Mouse (Mus musculus): ENCODE data around the gene Lag3. TPM values are rescaled to one million over a fixed set of nuclear protein-coding genes. Genes with fewer than 3 reads are reported as not detected.
"Not testable (repeated sequence)": the region's sequence is repeated elsewhere in the genome, so short reads cannot be mapped to it uniquely, and the experiment has no call there.

The Lag3 gene
- polyA plus RNA-seq, 1 experiment from 2014 or later, result 0.40 TPM

GRCm38 (mm10) chr6:124898359-124898758 lies 13.1 kb downstream of the Lag3 start:
- TF ChIP-seq EP300 (IDR thresholded peaks at IDR 0.05; ENCODE audit: low read depth) (no peak), CTCF (IDR thresholded peaks at IDR 0.05; ENCODE audit: low read depth) (no peak)
- ATAC-seq (no peak), DNase-seq (no peak)
- WGBS (ENCODE audit: insufficient replicate concordance), result 23% methylated on average over 3 of the region's 3 CpGs
- Histone ChIP-seq H3K4me3 (ENCODE audit: low read depth, low read length) (no peak overlapping the region), H3K4me2 (ENCODE audit: low read depth, low read length) (no peak overlapping the region), H3K27me3 (ENCODE audit: insufficient read depth, low read length) (no peaks in the 10 kb centered on the region), H3K9ac (replicated peaks) (no peak overlapping the region), H3K4me1 (ENCODE audit: insufficient read depth) (no peaks in the 10 kb centered on the region), H3K36me3 (replicated peaks; ENCODE audit: insufficient read depth, low read length) (no peaks in the 10 kb centered on the region), H3K27ac (ENCODE audit: low read depth) (no peak overlapping the region), H3K9me3 (ENCODE audit: low read length) (no peaks in the 10 kb centered on the region)

DNA sequence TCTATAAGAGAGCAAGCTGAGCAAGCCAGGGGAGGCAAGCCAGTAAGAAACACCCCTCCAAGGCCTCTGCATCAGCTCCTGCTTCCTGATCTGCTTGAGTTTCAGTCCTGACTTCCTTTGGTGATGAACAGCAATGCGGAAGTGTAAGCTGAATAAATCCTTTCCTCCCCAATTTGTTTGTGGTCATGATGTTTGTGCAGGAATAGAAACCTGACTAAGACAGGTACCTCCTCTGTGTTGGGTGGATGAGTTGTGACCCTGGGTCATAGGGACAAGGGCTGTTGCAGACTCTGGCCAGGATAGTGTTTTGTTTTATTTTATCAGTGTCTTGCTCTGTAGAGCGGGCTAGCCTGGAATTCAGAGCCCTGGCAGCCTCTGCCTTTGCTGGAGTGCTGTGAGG lies 17.4 kb downstream of the Lag3 start:
- H3K9ac ChIP-seq (replicated peaks); H3K4me2 ChIP-seq (ENCODE audit: low read depth, low read length); H3K4me1 ChIP-seq (ENCODE audit: insufficient read depth); H3K27me3 ChIP-seq (ENCODE audit: insufficient read depth, low read length); DNase-seq; H3K4me3 ChIP-seq (ENCODE audit: low read depth, low read length); H3K9me3 ChIP-seq (ENCODE audit: low read length); ATAC-seq; H3K36me3 ChIP-seq (replicated peaks; ENCODE audit: insufficient read depth, low read length); H3K27ac ChIP-seq (ENCODE audit: low read depth): not testable (repeated sequence)
- 72% methylated on average over 2 of the region's 2 CpGs for WGBS (ENCODE audit: insufficient replicate concordance)

- DNase-seq, result no peak
- Histone ChIP-seq H3K4me2 (ENCODE audit: low read depth, low read length) (no peak overlapping the region), H3K27ac (ENCODE audit: low read depth) (no peak overlapping the region), H3K9me3 (ENCODE audit: low read length) (no peaks in the 10 kb centered on the region), H3K4me1 (ENCODE audit: insufficient read depth) (no peaks in the 10 kb centered on the region), H3K36me3 (replicated peaks; ENCODE audit: insufficient read depth, low read length) (no peaks in the 10 kb centered on the region), H3K27me3 (ENCODE audit: insufficient read depth, low read length) (no peaks in the 10 kb centered on the region), H3K9ac (replicated peaks) (no peak overlapping the region), H3K4me3 (ENCODE audit: low read depth, low read length) (no peak overlapping the region)
- TF ChIP-seq EP300 (IDR thresholded peaks at IDR 0.05; ENCODE audit: low read depth), result no peak
- TF ChIP-seq CTCF (IDR thresholded peaks at IDR 0.05; ENCODE audit: low read depth), result no peak
- no peak for ATAC-seq
- WGBS (ENCODE audit: insufficient replicate concordance), result 54% methylated on average over 6 of the region's 6 CpGs
Observed at GRCm38 (mm10) chr6:124890997-124891396, 20.5 kb downstream of the Lag3 start.

GRCm38 (mm10) chr6:124888555-124889125 lies 22.9 kb downstream of the Lag3 start:
- H3K27me3 ChIP-seq (ENCODE audit: insufficient read depth, low read length), result no peaks in the 10 kb centered on the region
- TF ChIP-seq EP300 (IDR thresholded peaks at IDR 0.05; ENCODE audit: low read depth), result no peak
- no peak for TF ChIP-seq CTCF (IDR thresholded peaks at IDR 0.05; ENCODE audit: low read depth)
- H3K36me3 ChIP-seq (replicated peaks; ENCODE audit: insufficient read depth, low read length), result no peaks in the 10 kb centered on the region
- H3K4me2 ChIP-seq (ENCODE audit: low read depth, low read length), result no peak overlapping the region
- no peaks in the 10 kb centered on the region for H3K9me3 ChIP-seq (ENCODE audit: low read length)
- no peak overlapping the region for H3K27ac ChIP-seq (ENCODE audit: low read depth)
- no peak overlapping the region for H3K4me3 ChIP-seq (ENCODE audit: low read depth, low read length)
- H3K4me1 ChIP-seq (ENCODE audit: insufficient read depth), result no peaks in the 10 kb centered on the region
- ATAC-seq (no peak), DNase-seq (no peak)
- no peak overlapping the region for H3K9ac ChIP-seq (replicated peaks)
- WGBS (ENCODE audit: insufficient replicate concordance), result 83% methylated on average over 6 of the region's 6 CpGs

DNA sequence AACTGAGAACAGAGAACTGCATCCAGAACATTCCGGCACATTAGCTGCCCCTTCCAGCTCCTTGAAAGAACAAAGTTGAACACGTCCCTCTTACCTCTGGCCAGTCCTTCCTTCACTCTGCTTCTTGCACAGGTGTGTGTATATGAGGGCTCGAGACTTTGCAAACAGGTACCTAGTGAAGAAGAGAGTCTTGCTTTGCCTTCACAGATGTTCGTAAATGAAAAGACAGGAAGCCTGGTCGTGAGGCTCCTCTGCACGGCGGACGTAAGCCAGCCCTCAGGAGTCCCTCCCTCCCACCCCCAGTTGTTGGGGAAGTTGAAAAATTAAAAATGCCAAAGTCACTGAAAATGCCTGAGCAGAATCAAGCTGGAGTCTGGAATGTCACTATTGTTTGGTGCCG lies 23.5 kb downstream of the Lag3 start, which contains the start of gene Cd4:
Gene Cd4, minus strand, starts transcription at position 236 of the 400 bp plus-strand sequence.
- H3K9ac ChIP-seq (replicated peaks), result no peak within 1 kb of the TSS
- H3K4me2 ChIP-seq (ENCODE audit: low read depth, low read length), result no peak within 1 kb of the TSS
- H3K27ac ChIP-seq (ENCODE audit: low read depth), result no peak within 1 kb of the TSS
- H3K4me3 ChIP-seq (ENCODE audit: low read depth, low read length), result no peak within 1 kb of the TSS
- no peaks in the 10 kb centered on the region for H3K36me3 ChIP-seq (replicated peaks; ENCODE audit: insufficient read depth, low read length)
- no peaks in the 10 kb centered on the region for H3K4me1 ChIP-seq (ENCODE audit: insufficient read depth)
- no peaks in the 10 kb centered on the region for H3K27me3 ChIP-seq (ENCODE audit: insufficient read depth, low read length)
- WGBS (ENCODE audit: insufficient replicate concordance), result 58% methylated on average over 9 of the region's 9 CpGs
- no peak for TF ChIP-seq EP300 (IDR thresholded peaks at IDR 0.05; ENCODE audit: low read depth)
- TF ChIP-seq CTCF (IDR thresholded peaks at IDR 0.05; ENCODE audit: low read depth), result no peak
- no peak for ATAC-seq
- no peak for DNase-seq
- H3K9me3 ChIP-seq (ENCODE audit: low read length), result no peaks in the 10 kb centered on the region

DNA sequence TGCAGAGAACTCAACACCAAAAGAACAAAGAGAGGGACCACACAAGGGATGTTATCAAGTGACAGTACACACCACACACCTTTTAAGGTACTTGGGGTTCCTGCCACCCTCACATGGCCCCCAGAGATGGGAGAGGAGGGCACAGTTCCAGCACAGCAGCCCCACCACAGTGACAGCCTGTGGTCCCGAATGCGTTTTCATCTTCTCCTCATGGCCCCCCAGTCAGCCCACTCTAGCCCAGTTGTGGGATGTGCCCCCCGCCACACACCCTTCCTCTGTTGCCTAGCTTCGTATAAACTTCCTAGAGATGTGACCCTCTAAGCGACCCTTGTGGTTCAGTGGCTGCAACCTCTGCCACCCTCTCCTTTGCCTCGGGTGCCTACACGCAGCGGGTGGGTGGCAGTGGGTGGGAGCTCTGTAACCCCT lies 25.5 kb downstream of the Lag3 start:
- TF ChIP-seq EP300 (IDR thresholded peaks at IDR 0.05; ENCODE audit: low read depth) (no peak), CTCF (IDR thresholded peaks at IDR 0.05; ENCODE audit: low read depth) (no peak)
- Histone ChIP-seq H3K27ac (ENCODE audit: low read depth) (no peak overlapping the region), H3K27me3 (ENCODE audit: insufficient read depth, low read length) (no peaks in the 10 kb centered on the region), H3K36me3 (replicated peaks; ENCODE audit: insufficient read depth, low read length) (no peaks in the 10 kb centered on the region), H3K4me3 (ENCODE audit: low read depth, low read length) (no peak overlapping the region), H3K9ac (replicated peaks) (no peak overlapping the region), H3K4me1 (ENCODE audit: insufficient read depth) (no peaks in the 10 kb centered on the region), H3K4me2 (ENCODE audit: low read depth, low read length) (no peak overlapping the region), H3K9me3 (ENCODE audit: low read length) (no peaks in the 10 kb centered on the region)
- WGBS (ENCODE audit: insufficient replicate concordance), result 78% methylated on average over 8 of the region's 8 CpGs
- ATAC-seq (no peak), DNase-seq (no peak)
